Mouse (Mus musculus) brain, adult 2 months (tissue): ENCODE measurements at regions not wholly inside any gene's neighbourhood (a gene's known extent, or its start where the extent isn't known, plus 50 kb on each side); places are given as distances from the start of the nearest gene placed in this dataset.

Experiments
- DNase-seq: peaks from one replicate; pipeline ENCODE4 v3.0.0; 2011; ENCODE audit warnings: low read depth, low spot score

GRCm38 (mm10) chr1:122607309-122607708 lies 1039.5 kb upstream of the Ddx18 start:
- DNase-seq = no peak

GRCm38 (mm10) chr1:122575954-122576353 lies 1008.2 kb upstream of the Ddx18 start:
- peak; percentile 62 for DNase-seq

- no peak for DNase-seq
These were observed 983.8 kb upstream of the Ddx18 start for GRCm38 (mm10) chr1:122551596-122551995.

GRCm38 (mm10) chr1:122509580-122509979 lies 941.8 kb upstream of the Ddx18 start:
- DNase-seq = no peak

GRCm38 (mm10) chr1:122501707-122502106 lies 933.9 kb upstream of the Ddx18 start:
- peak; percentile 9 for DNase-seq

- DNase-seq = no peak
These were observed 910.2 kb upstream of the Ddx18 start for GRCm38 (mm10) chr1:122478003-122478402.

- DNase-seq = peak; percentile 73
These were observed 896.1 kb upstream of the Ddx18 start for GRCm38 (mm10) chr1:122463931-122464330.

- DNase-seq = peak; percentile 47
These were observed 891.3 kb upstream of the Ddx18 start for GRCm38 (mm10) chr1:122459056-122459455.

- no peak for DNase-seq
These were observed 887.1 kb upstream of the Ddx18 start for GRCm38 (mm10) chr1:122454881-122455280.

GRCm38 (mm10) chr1:122453617-122454016 lies 885.8 kb upstream of the Ddx18 start:
- DNase-seq = peak; percentile 8

GRCm38 (mm10) chr1:122439358-122439757 lies 871.6 kb upstream of the Ddx18 start:
- DNase-seq = peak; percentile 39

GRCm38 (mm10) chr1:122423503-122423902 lies 855.7 kb upstream of the Ddx18 start:
- DNase-seq = peak; percentile 24

GRCm38 (mm10) chr1:122396342-122396741 lies 828.6 kb upstream of the Ddx18 start:
- DNase-seq = peak; percentile 75

GRCm38 (mm10) chr1:122393660-122394355 lies 826.0 kb upstream of the Ddx18 start:
- peak; percentile 78 for DNase-seq

GRCm38 (mm10) chr1:122357015-122357414 lies 789.2 kb upstream of the Ddx18 start:
- DNase-seq = peak; percentile 100

GRCm38 (mm10) chr1:122351530-122351929 lies 783.7 kb upstream of the Ddx18 start:
- DNase-seq = peak; percentile 20

- no peak for DNase-seq
These were observed 765.5 kb upstream of the Ddx18 start for GRCm38 (mm10) chr1:122333267-122333666.

- peak; percentile 19 for DNase-seq
These were observed 760.5 kb upstream of the Ddx18 start for GRCm38 (mm10) chr1:122328276-122328675.
